Mouse (Mus musculus): ENCODE measurements around the gene Map3k5. TPM values are rescaled to one million over a fixed set of nuclear protein-coding genes. Genes with fewer than 3 reads are reported as not detected.

Map3k5 gene
- total and polyA plus RNA-seq, 2 experiments from 2014 or later = 0.91 to 5.5 TPM

DNA sequence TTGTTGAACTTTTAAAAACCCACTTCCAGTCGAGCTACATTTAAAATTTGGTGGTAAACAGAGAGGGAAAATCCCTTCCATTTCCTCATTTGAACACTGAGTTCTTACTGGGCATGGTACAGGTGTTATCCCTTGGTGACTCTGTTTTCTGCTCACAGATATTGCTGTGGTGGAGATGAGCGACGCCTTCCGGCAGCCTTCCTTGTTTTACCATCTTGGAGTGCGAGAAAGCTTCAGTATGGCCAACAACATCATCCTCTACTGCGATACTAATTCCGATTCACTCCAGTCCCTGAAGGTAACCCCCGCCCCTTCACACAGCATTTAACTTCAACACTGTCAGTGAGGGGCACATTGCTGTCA is 66.1 kb downstream of the Map3k5 start:
- H3K4me3 ChIP-seq (ENCODE audit: low read length) = no peak overlapping the region
- no peak overlapping the region for H3K27ac ChIP-seq
- H3K4me2 ChIP-seq (ENCODE audit: low read depth, low read length) = no peak overlapping the region
- DNase-seq (ENCODE audit: low spot score) = no peak
- TF ChIP-seq CTCF (IDR thresholded peaks at IDR 0.05; ENCODE audit: low read depth) = no peak
- no peaks in the 10 kb centered on the region for H3K9me3 ChIP-seq (ENCODE audit: low read length)
- WGBS = 77% methylated on average over 8 of the region's 8 CpGs
- H3K36me3 ChIP-seq (ENCODE audit: insufficient read depth, low read length) = no peaks in the 10 kb centered on the region
- no peak for ATAC-seq
- H3K27me3 ChIP-seq (ENCODE audit: insufficient read depth, low read length) = no peaks in the 10 kb centered on the region
- H3K9ac ChIP-seq (replicated peaks; ENCODE audit: low read length) = no peak overlapping the region
- 0 out of 2 replicates have a peak, but pooled peaks cover 3% of the 10 kb centered on the region for H3K4me1 ChIP-seq (ENCODE audit: insufficient read depth, low read length)

DNA sequence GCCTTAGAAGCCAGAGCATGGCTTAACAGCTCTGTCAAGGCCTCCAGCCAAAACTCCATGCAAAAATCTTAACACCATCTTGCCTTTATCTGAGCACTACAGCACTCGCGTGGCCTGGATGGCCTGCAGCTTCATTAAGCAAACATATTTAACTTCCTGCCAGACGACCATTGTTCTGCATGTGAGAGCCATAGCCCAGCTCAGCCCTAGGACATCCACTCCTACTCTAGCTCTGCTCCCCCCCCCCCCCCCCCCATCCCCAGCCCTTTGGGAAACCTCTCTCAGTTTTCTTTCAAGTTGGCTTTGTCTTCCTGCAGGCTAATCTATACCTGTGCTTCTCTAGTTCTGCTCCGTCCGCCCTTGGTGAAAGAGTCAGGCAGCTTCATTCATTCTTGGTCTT is 67.7 kb downstream of the Map3k5 start:
- Histone ChIP-seq H3K4me1 (ENCODE audit: insufficient read depth, low read length) (0 out of 2 replicates have a peak, but pooled peaks cover 3% of the 10 kb centered on the region), H3K4me3 (ENCODE audit: low read length) (no peak overlapping the region), H3K36me3 (ENCODE audit: insufficient read depth, low read length) (no peaks in the 10 kb centered on the region), H3K27me3 (ENCODE audit: insufficient read depth, low read length) (no peaks in the 10 kb centered on the region), H3K27ac (no peak overlapping the region), H3K9ac (replicated peaks; ENCODE audit: low read length) (no peak overlapping the region), H3K4me2 (ENCODE audit: low read depth, low read length) (no peak overlapping the region), H3K9me3 (ENCODE audit: low read length) (no peaks in the 10 kb centered on the region)
- DNase-seq (ENCODE audit: low spot score) = no peak
- no peak for TF ChIP-seq CTCF (IDR thresholded peaks at IDR 0.05; ENCODE audit: low read depth)
- WGBS = 33% methylated on average over 5 of the region's 5 CpGs
- ATAC-seq = peak; percentile 35; the same call in 1 of the 2 replicates

DNA sequence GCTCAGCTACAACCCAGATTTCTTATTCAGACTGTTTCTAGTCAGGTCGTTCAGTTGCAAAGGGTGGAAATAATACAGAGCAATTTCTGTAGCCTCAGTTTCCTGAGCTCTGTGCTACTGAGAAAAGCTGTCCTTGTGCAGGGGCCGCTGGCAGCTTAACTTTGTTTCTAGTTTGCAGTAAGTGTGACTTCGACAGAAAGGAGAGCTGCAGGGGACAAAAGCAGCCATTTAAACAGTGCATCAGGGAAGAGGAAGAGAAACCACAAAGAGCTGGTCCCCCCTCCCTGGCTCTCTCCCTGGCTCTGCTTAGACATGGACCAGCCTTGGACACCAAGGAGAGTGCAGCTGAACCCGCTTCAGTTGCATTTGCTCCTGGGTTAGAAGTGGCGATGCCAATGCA is 68.7 kb downstream of the Map3k5 start:
- WGBS = 37% methylated on average over 5 of the region's 5 CpGs

DNA sequence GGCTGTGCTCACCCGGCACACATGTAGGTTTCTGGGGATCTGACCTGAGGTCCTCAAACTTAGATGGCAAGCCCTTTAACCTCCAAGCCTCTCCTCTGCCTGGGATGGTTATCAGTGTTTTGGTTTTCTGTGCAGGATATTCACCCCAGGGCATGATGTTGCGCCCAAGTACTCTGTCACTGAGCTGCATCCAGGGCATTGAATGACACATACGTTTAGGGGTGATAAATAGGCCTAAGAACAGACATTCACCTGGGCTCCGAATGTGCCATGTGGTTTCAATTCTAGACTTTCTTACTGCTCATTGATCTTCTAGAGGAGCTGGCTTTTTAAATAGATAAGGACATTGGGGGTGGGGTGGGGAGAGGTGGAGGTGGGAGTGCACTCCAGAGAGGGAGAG is 70.5 kb downstream of the Map3k5 start:
- no peak for TF ChIP-seq CTCF (IDR thresholded peaks at IDR 0.05; ENCODE audit: low read depth)
- no peak overlapping the region for H3K4me3 ChIP-seq (ENCODE audit: low read length)
- ATAC-seq (no peak), DNase-seq (ENCODE audit: low spot score) (no peak)
- 85% methylated on average over 4 of the region's 4 CpGs for WGBS
- no peak overlapping the region for H3K4me2 ChIP-seq (ENCODE audit: low read depth, low read length)
- no peaks in the 10 kb centered on the region for H3K27me3 ChIP-seq (ENCODE audit: insufficient read depth, low read length)
- H3K27ac ChIP-seq = no peak overlapping the region
- H3K36me3 ChIP-seq (ENCODE audit: insufficient read depth, low read length) = no peaks in the 10 kb centered on the region
- no peaks in the 10 kb centered on the region for H3K9me3 ChIP-seq (ENCODE audit: low read length)
- H3K9ac ChIP-seq (replicated peaks; ENCODE audit: low read length) = no peak overlapping the region
- 0 out of 2 replicates have a peak, but pooled peaks cover 3% of the 10 kb centered on the region for H3K4me1 ChIP-seq (ENCODE audit: insufficient read depth, low read length)

More for the DNA sequence above, 68.7 kb downstream of the Map3k5 start:
- Histone ChIP-seq H3K4me1 (ENCODE audit: insufficient read depth, low read length) (0 out of 2 replicates have a peak, but pooled peaks cover 3% of the 10 kb centered on the region), H3K36me3 (ENCODE audit: insufficient read depth, low read length) (no peaks in the 10 kb centered on the region), H3K27ac (no peak overlapping the region), H3K9ac (replicated peaks; ENCODE audit: low read length) (no peak overlapping the region), H3K27me3 (ENCODE audit: insufficient read depth, low read length) (no peaks in the 10 kb centered on the region), H3K4me3 (ENCODE audit: low read length) (no peak overlapping the region), H3K9me3 (ENCODE audit: low read length) (no peaks in the 10 kb centered on the region), H3K4me2 (ENCODE audit: low read depth, low read length) (no peak overlapping the region)
- no peak for ATAC-seq
- no peak for DNase-seq (ENCODE audit: low spot score)
- no peak for TF ChIP-seq CTCF (IDR thresholded peaks at IDR 0.05; ENCODE audit: low read depth)

GRCm38 (mm10) chr10:20005491-20005952 is 71.2 kb downstream of the Map3k5 start:
- no peak overlapping the region for H3K9ac ChIP-seq (replicated peaks; ENCODE audit: low read length)
- no peak overlapping the region for H3K4me3 ChIP-seq (ENCODE audit: low read length)
- H3K27me3 ChIP-seq (ENCODE audit: insufficient read depth, low read length) = no peaks in the 10 kb centered on the region
- H3K9me3 ChIP-seq (ENCODE audit: low read length) = no peaks in the 10 kb centered on the region
- no peak overlapping the region for H3K4me2 ChIP-seq (ENCODE audit: low read depth, low read length)
- no peaks in the 10 kb centered on the region for H3K36me3 ChIP-seq (ENCODE audit: insufficient read depth, low read length)
- 87% methylated on average over 6 of the region's 6 CpGs for WGBS
- H3K4me1 ChIP-seq (ENCODE audit: insufficient read depth, low read length) = 0 out of 2 replicates have a peak, but pooled peaks cover 3% of the 10 kb centered on the region
- DNase-seq (ENCODE audit: low spot score) (no peak), ATAC-seq (no peak)
- no peak for TF ChIP-seq CTCF (IDR thresholded peaks at IDR 0.05; ENCODE audit: low read depth)
- H3K27ac ChIP-seq = no peak overlapping the region

DNA sequence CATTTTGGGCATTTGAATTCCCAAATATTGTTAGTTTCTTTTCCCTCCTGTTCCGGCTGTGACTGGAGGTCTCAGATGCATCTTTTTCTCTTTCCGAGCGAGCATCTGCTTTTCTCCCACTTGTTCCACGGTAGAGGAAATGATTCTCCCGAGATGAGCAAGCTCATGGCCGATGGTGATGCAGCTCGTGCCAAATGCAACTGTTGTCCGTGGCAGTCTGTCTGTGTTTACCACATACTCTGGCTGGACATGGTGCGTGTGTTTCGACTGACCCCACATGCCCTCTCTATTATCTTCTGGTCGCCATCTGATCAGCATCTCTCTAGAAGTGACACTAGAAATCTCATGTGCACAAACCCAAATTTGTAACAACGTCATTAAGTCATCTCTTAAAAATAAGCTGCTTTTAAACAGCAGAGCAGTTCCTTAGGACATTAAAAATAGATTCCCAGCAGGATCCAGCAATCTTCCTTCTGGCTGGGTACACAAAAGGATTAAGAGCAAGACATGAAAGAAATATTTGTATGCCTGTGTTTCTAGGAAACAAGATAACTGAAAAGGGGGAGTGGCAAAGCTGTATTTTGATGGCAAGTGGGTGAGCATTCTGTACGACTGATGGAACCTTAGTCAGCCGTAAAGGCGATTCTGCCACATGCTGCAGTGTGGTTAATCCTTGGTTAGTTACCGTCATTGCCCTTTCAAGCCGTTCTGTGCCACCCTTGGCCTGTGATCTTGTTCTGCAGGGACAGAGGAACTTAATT is 72.2 kb downstream of the Map3k5 start:
- no peak for TF ChIP-seq CTCF (IDR thresholded peaks at IDR 0.05; ENCODE audit: low read depth)
- 27% methylated on average over 17 of the region's 17 CpGs for WGBS
- H3K9me3 ChIP-seq (ENCODE audit: low read length) = no peaks in the 10 kb centered on the region
- peak overlapping the region; percentile 38 for H3K4me2 ChIP-seq (ENCODE audit: low read depth, low read length)
- no peak overlapping the region for H3K27ac ChIP-seq
- H3K36me3 ChIP-seq (ENCODE audit: insufficient read depth, low read length) = no peaks in the 10 kb centered on the region
- ATAC-seq (peak; percentile 49), DNase-seq (ENCODE audit: low spot score) (peak; percentile 38)
- H3K27me3 ChIP-seq (ENCODE audit: insufficient read depth, low read length) = no peaks in the 10 kb centered on the region
- no peak overlapping the region for H3K4me3 ChIP-seq (ENCODE audit: low read length)
- H3K9ac ChIP-seq (replicated peaks; ENCODE audit: low read length) = no peak overlapping the region
- H3K4me1 ChIP-seq (ENCODE audit: insufficient read depth, low read length) = 0 out of 2 replicates have a peak, but pooled peaks cover 3% of the 10 kb centered on the region

DNA sequence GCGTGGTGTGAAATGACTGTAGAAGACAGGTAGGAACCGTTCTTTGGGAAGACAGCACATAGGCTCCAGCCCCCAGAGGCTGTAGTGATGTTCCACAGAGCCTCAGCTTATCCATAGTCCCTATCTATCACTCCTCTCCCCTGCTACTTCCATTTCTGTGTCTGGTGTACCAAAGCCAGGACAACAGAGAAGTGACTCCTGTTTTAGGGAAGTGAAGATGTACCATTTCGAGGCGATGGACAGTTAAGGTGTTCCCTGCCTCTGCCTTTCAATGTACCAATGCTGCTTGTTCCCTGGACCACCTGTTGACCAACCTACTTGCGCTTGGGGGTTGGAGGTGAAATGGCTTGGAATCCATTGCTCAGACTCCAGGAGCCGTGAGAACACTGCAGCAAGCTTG is 75.0 kb downstream of the Map3k5 start:
- ATAC-seq (no peak), DNase-seq (ENCODE audit: low spot score) (no peak)
- 95% methylated on average over 6 of the region's 6 CpGs for WGBS
- Histone ChIP-seq H3K4me2 (ENCODE audit: low read depth, low read length) (no peak overlapping the region), H3K9ac (replicated peaks; ENCODE audit: low read length) (no peak overlapping the region), H3K27ac (no peak overlapping the region), H3K9me3 (ENCODE audit: low read length) (no peaks in the 10 kb centered on the region), H3K4me3 (ENCODE audit: low read length) (no peak overlapping the region), H3K27me3 (ENCODE audit: insufficient read depth, low read length) (no peaks in the 10 kb centered on the region), H3K4me1 (ENCODE audit: insufficient read depth, low read length) (no peaks in the 10 kb centered on the region), H3K36me3 (ENCODE audit: insufficient read depth, low read length) (no peaks in the 10 kb centered on the region)
- TF ChIP-seq CTCF (IDR thresholded peaks at IDR 0.05; ENCODE audit: low read depth) = no peak
